Mouse (Mus musculus): ENCODE measurements around the gene Olfr3. TPM values are rescaled to one million over a fixed set of nuclear protein-coding genes. Genes with fewer than 3 reads are reported as not detected.

The Olfr3 gene
- polyA plus RNA-seq (2012; rRNA removed) = not detected in 2 replicates
- polyA plus RNA-seq (2014; fragmentation: Nextera tagmentation; extraction: Ambion mirVana) = not detected in 2 replicates

GRCm38 (mm10) chr2:36816932-36817331 lies at the start of gene Olfr3:
Gene Olfr3 (minus strand): TSS chr2:36817032.
- WGBS = 47% methylated on average over 1 of the region's 1 CpGs
- Histone ChIP-seq H3K4me1 (ENCODE audit: control insufficient read depth, insufficient read depth, low read length) (no peaks in the 10 kb centered on the region), H3K27me3 (ENCODE audit: control insufficient read depth, insufficient read depth, low read length) (no peaks in the 10 kb centered on the region), H3K9me3 (ENCODE audit: control insufficient read depth, low read length) (no peaks in the 10 kb centered on the region), H3K9ac (ENCODE audit: low read depth, low read length, severe bottlenecking) (no peak within 1 kb of the TSS), H3K27ac (replicated peaks; ENCODE audit: low read depth, low read length) (no peak within 1 kb of the TSS), H3K36me3 (ENCODE audit: control insufficient read depth, insufficient read depth, low read length) (no peaks in the 10 kb centered on the region), H3K4me3 (replicated peaks; ENCODE audit: low read length) (no peak within 1 kb of the TSS), H3K4me2 (replicated peaks; ENCODE audit: low read depth, low read length, severe bottlenecking) (no peak within 1 kb of the TSS)
- DNase-seq (ENCODE audit: low spot score) (no peak), ATAC-seq (ENCODE audit: low FRiP score, low read depth) (no peak)
- TF ChIP-seq POLR2A (IDR thresholded peaks at IDR 0.05; ENCODE audit: borderline replicate concordance, extremely low read depth, insufficient read depth, insufficient read length) = no peak

- 85% methylated on average over 1 of the region's 1 CpGs for WGBS
- Histone ChIP-seq H3K27ac (replicated peaks; ENCODE audit: low read depth, low read length) (no peak within 1 kb of the TSS), H3K4me3 (replicated peaks; ENCODE audit: low read length) (no peak within 1 kb of the TSS), H3K27me3 (ENCODE audit: control insufficient read depth, insufficient read depth, low read length) (no peaks in the 10 kb centered on the region), H3K9ac (ENCODE audit: low read depth, low read length, severe bottlenecking) (no peak within 1 kb of the TSS), H3K36me3 (ENCODE audit: control insufficient read depth, insufficient read depth, low read length) (no peaks in the 10 kb centered on the region), H3K9me3 (ENCODE audit: control insufficient read depth, low read length) (no peaks in the 10 kb centered on the region), H3K4me2 (replicated peaks; ENCODE audit: low read depth, low read length, severe bottlenecking) (no peak within 1 kb of the TSS), H3K4me1 (ENCODE audit: control insufficient read depth, insufficient read depth, low read length) (no peaks in the 10 kb centered on the region)
- no peak for DNase-seq (ENCODE audit: low spot score)
- TF ChIP-seq POLR2A (IDR thresholded peaks at IDR 0.05; ENCODE audit: borderline replicate concordance, extremely low read depth, insufficient read depth, insufficient read length) = no peak
- ATAC-seq (ENCODE audit: low FRiP score, low read depth) = no peak
These were observed 45.7 kb upstream of the Olfr3 start, which contains the start of gene Olfr351 for GRCm38 (mm10) chr2:36862560-36862959. Gene Olfr351 (minus strand): TSS chr2:36862660.

- no peaks in the 10 kb centered on the region for H3K4me1 ChIP-seq (ENCODE audit: control insufficient read depth, insufficient read depth, low read length)
- H3K9ac ChIP-seq (ENCODE audit: low read depth, low read length, severe bottlenecking) = no peak within 1 kb of the TSS
- H3K9me3 ChIP-seq (ENCODE audit: control insufficient read depth, low read length) = peaks cover 10% of the 10 kb centered on the region; the same call in 1 of the 2 replicates
- no peaks in the 10 kb centered on the region for H3K36me3 ChIP-seq (ENCODE audit: control insufficient read depth, insufficient read depth, low read length)
- H3K27me3 ChIP-seq (ENCODE audit: control insufficient read depth, insufficient read depth, low read length) = no peaks in the 10 kb centered on the region
- H3K4me2 ChIP-seq (replicated peaks; ENCODE audit: low read depth, low read length, severe bottlenecking) = no peak within 1 kb of the TSS
- WGBS = 92% methylated on average over 1 of the region's 1 CpGs
- no peak for TF ChIP-seq POLR2A (IDR thresholded peaks at IDR 0.05; ENCODE audit: borderline replicate concordance, extremely low read depth, insufficient read depth, insufficient read length)
- H3K4me3 ChIP-seq (replicated peaks; ENCODE audit: low read length) = no peak within 1 kb of the TSS
- DNase-seq (ENCODE audit: low spot score) = no peak
- ATAC-seq (ENCODE audit: low FRiP score, low read depth) = no peak
- no peak within 1 kb of the TSS for H3K27ac ChIP-seq (replicated peaks; ENCODE audit: low read depth, low read length)
These were observed 29.2 kb upstream of the Olfr3 start, which contains the start of gene Olfr350 for GRCm38 (mm10) chr2:36846010-36846409. Gene Olfr350 (plus strand): TSS chr2:36846310.

GRCm38 (mm10) chr2:36790238-36790637 lies 26.6 kb downstream of the Olfr3 start, which contains the start of gene Olfr50:
Gene Olfr50 (plus strand): TSS chr2:36790538.
- no peaks in the 10 kb centered on the region for H3K27me3 ChIP-seq (ENCODE audit: control insufficient read depth, insufficient read depth, low read length)
- H3K4me1 ChIP-seq (ENCODE audit: control insufficient read depth, insufficient read depth, low read length) = no peaks in the 10 kb centered on the region
- no peak within 1 kb of the TSS for H3K4me2 ChIP-seq (replicated peaks; ENCODE audit: low read depth, low read length, severe bottlenecking)
- WGBS = 80% methylated on average over 2 of the region's 2 CpGs
- ATAC-seq (ENCODE audit: low FRiP score, low read depth) (no peak), DNase-seq (ENCODE audit: low spot score) (no peak)
- H3K27ac ChIP-seq (replicated peaks; ENCODE audit: low read depth, low read length) = no peak within 1 kb of the TSS
- no peaks in the 10 kb centered on the region for H3K36me3 ChIP-seq (ENCODE audit: control insufficient read depth, insufficient read depth, low read length)
- peaks cover 5% of the 10 kb centered on the region; the same call in 1 of the 2 replicates for H3K9me3 ChIP-seq (ENCODE audit: control insufficient read depth, low read length)
- no peak within 1 kb of the TSS for H3K9ac ChIP-seq (ENCODE audit: low read depth, low read length, severe bottlenecking)
- H3K4me3 ChIP-seq (replicated peaks; ENCODE audit: low read length) = no peak within 1 kb of the TSS
- TF ChIP-seq POLR2A (IDR thresholded peaks at IDR 0.05; ENCODE audit: borderline replicate concordance, extremely low read depth, insufficient read depth, insufficient read length) = no peak

DNA sequence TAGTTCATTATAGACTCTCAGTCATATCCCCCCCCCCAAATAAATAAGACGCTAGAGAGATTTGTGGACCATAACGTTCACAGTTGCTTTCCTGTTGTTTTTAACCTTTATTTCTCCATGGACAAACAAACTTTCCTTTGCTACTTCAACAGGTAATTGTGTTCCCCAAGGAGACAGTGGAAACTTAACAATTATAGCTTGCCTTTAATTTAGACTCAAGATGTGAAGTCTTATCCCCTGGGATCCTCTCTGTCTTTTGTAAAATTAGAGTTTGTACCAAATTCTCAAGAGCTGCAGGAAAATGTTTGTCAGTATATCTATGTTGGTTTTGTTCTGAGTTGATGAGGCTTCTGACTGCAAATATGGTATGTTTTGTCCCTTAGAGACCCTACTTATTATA lies 32.9 kb downstream of the Olfr3 start, which contains the start of gene Olfr348:
TSS of gene Olfr348 (plus strand) at position 301 of the 400 bp plus-strand sequence.
- no peak for DNase-seq (ENCODE audit: low spot score)
- no peak within 1 kb of the TSS for H3K4me3 ChIP-seq (replicated peaks; ENCODE audit: low read length)
- H3K4me2 ChIP-seq (replicated peaks; ENCODE audit: low read depth, low read length, severe bottlenecking) = no peak within 1 kb of the TSS
- TF ChIP-seq POLR2A (IDR thresholded peaks at IDR 0.05; ENCODE audit: borderline replicate concordance, extremely low read depth, insufficient read depth, insufficient read length) = no peak
- no peak for ATAC-seq (ENCODE audit: low FRiP score, low read depth)
- H3K27me3 ChIP-seq (ENCODE audit: control insufficient read depth, insufficient read depth, low read length) = no peaks in the 10 kb centered on the region
- H3K4me1 ChIP-seq (ENCODE audit: control insufficient read depth, insufficient read depth, low read length) = no peaks in the 10 kb centered on the region
- no peaks in the 10 kb centered on the region for H3K36me3 ChIP-seq (ENCODE audit: control insufficient read depth, insufficient read depth, low read length)
- 66% methylated on average over 2 of the region's 2 CpGs for WGBS
- H3K27ac ChIP-seq (replicated peaks; ENCODE audit: low read depth, low read length) = no peak within 1 kb of the TSS
- H3K9me3 ChIP-seq (ENCODE audit: control insufficient read depth, low read length) = peaks cover 4% of the 10 kb centered on the region; the same call in 1 of the 2 replicates
- no peak within 1 kb of the TSS for H3K9ac ChIP-seq (ENCODE audit: low read depth, low read length, severe bottlenecking)

Other genes with a start within 250 kb of the Olfr3 start
- not detected in 2 replicates for gene Olfr345, start 177.0 kb downstream of the Olfr3 start, polyA plus RNA-seq (2012; rRNA removed)
- not detected in 2 replicates for gene Olfr345, start 177.0 kb downstream of the Olfr3 start, polyA plus RNA-seq (2014; fragmentation: Nextera tagmentation; extraction: Ambion mirVana)
- gene Olfr346, start 131.2 kb downstream of the Olfr3 start, polyA plus RNA-seq (2012; rRNA removed) = not detected in 2 replicates
- gene Olfr346, start 131.2 kb downstream of the Olfr3 start, polyA plus RNA-seq (2014; fragmentation: Nextera tagmentation; extraction: Ambion mirVana) = not detected in 2 replicates
- gene Olfr347, start 85.1 kb downstream of the Olfr3 start, polyA plus RNA-seq (2012; rRNA removed) = not detected in 2 replicates
- not detected in 2 replicates for gene Olfr347, start 85.1 kb downstream of the Olfr3 start, polyA plus RNA-seq (2014; fragmentation: Nextera tagmentation; extraction: Ambion mirVana)
- gene Olfr348, start 32.8 kb downstream of the Olfr3 start, polyA plus RNA-seq (2012; rRNA removed) = not detected in 2 replicates
- not detected in 2 replicates for gene Olfr348, start 32.8 kb downstream of the Olfr3 start, polyA plus RNA-seq (2014; fragmentation: Nextera tagmentation; extraction: Ambion mirVana)
- not detected in 2 replicates for gene Olfr50, start 26.5 kb downstream of the Olfr3 start, polyA plus RNA-seq (2012; rRNA removed)
- gene Olfr50, start 26.5 kb downstream of the Olfr3 start, polyA plus RNA-seq (2014; fragmentation: Nextera tagmentation; extraction: Ambion mirVana) = not detected in 2 replicates
- gene Olfr350, start 29.3 kb upstream of the Olfr3 start, polyA plus RNA-seq (2012; rRNA removed) = not detected in 2 replicates
- gene Olfr350, start 29.3 kb upstream of the Olfr3 start, polyA plus RNA-seq (2014; fragmentation: Nextera tagmentation; extraction: Ambion mirVana) = not detected in 2 replicates
- not detected in 2 replicates for gene Olfr351, start 45.6 kb upstream of the Olfr3 start, polyA plus RNA-seq (2012; rRNA removed)
- not detected in 2 replicates for gene Olfr351, start 45.6 kb upstream of the Olfr3 start, polyA plus RNA-seq (2014; fragmentation: Nextera tagmentation; extraction: Ambion mirVana)
- gene Olfr352, start 51.4 kb upstream of the Olfr3 start, polyA plus RNA-seq (2012; rRNA removed) = not detected in 2 replicates
- gene Olfr352, start 51.4 kb upstream of the Olfr3 start, polyA plus RNA-seq (2014; fragmentation: Nextera tagmentation; extraction: Ambion mirVana) = not detected in 2 replicates
- not detected in 2 replicates for gene Olfr353, start 75.9 kb upstream of the Olfr3 start, polyA plus RNA-seq (2012; rRNA removed)
- not detected in 2 replicates for gene Olfr353, start 75.9 kb upstream of the Olfr3 start, polyA plus RNA-seq (2014; fragmentation: Nextera tagmentation; extraction: Ambion mirVana)
- gene Olfr354, start 88.6 kb upstream of the Olfr3 start, polyA plus RNA-seq (2012; rRNA removed) = not detected in 2 replicates
- gene Olfr354, start 88.6 kb upstream of the Olfr3 start, polyA plus RNA-seq (2014; fragmentation: Nextera tagmentation; extraction: Ambion mirVana) = not detected in 2 replicates
- gene Olfr355, start 111.9 kb upstream of the Olfr3 start, polyA plus RNA-seq (2012; rRNA removed) = not detected in 2 replicates
- gene Olfr355, start 111.9 kb upstream of the Olfr3 start, polyA plus RNA-seq (2014; fragmentation: Nextera tagmentation; extraction: Ambion mirVana) = not detected in 2 replicates
- not detected in 2 replicates for gene Olfr356, start 120.1 kb upstream of the Olfr3 start, polyA plus RNA-seq (2012; rRNA removed)
- gene Olfr356, start 120.1 kb upstream of the Olfr3 start, polyA plus RNA-seq (2014; fragmentation: Nextera tagmentation; extraction: Ambion mirVana) = not detected in 2 replicates
- not detected in 2 replicates for gene Olfr357, start 176.8 kb upstream of the Olfr3 start, polyA plus RNA-seq (2012; rRNA removed)
- not detected in 2 replicates for gene Olfr357, start 176.8 kb upstream of the Olfr3 start, polyA plus RNA-seq (2014; fragmentation: Nextera tagmentation; extraction: Ambion mirVana)
- not detected in 2 replicates for gene Olfr358, start 192.3 kb upstream of the Olfr3 start, polyA plus RNA-seq (2012; rRNA removed)
- gene Olfr358, start 192.3 kb upstream of the Olfr3 start, polyA plus RNA-seq (2014; fragmentation: Nextera tagmentation; extraction: Ambion mirVana) = not detected in 2 replicates
- gene Olfr360, start 248.7 kb upstream of the Olfr3 start, polyA plus RNA-seq (2012; rRNA removed) = not detected in 2 replicates
- gene Olfr360, start 248.7 kb upstream of the Olfr3 start, polyA plus RNA-seq (2014; fragmentation: Nextera tagmentation; extraction: Ambion mirVana) = not detected in 2 replicates

Measured in limb, embryonic 14.5 days (tissue).